In the genomic region with DNA sequence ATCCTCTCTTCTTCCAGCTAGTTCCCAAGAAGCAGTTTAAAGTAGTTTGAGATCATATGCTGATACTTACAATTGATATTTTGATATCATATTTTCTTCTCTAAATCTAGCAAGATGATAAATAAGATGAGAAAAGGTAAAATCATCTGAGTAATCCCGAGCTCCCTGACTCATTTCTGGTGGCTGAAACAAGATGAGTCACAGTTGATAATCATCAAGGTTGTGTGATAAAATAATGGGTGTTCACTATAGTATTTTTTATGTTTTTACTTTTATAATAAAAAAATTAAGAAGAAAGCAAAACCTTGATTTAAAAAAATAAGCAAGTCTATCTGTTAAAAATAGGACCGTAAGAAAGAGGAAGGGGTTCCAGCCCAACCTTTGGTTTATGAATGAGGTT, we compare ENCODE assay signal across 16 mouse cellular contexts.
"Had no signal": no experiment of that assay in that cellular context is flagged by ENCODE, and none has a peak within 500 bp of the region (broad histone marks: within the 10 kb centered on the region; RNA-seq: fewer than 3 reads in every experiment).

No protein-coding gene starts in this region.

- H3K9ac ChIP-seq: neural tube, embryonic 12.5 days; neural tube, embryonic 13.5 days; neural tube, embryonic 15.5 days; stomach, embryonic 15.5 days had no signal

- DNase-seq: retina, postnatal 1 day; right cerebral cortex, adult 18-20 months; right cerebral cortex, postnatal 14 days; right cerebral cortex, postnatal 25 days; right cerebral cortex, postnatal 4 days; spleen, adult 18-20 months; thymus, adult 18-20 months; thymus, adult 2 months; thymus, postnatal 25 days; thymus, postnatal 36 days; thymus, postnatal 4 days had no signal

- H3K4me3 ChIP-seq: neural tube, embryonic 12.5 days; neural tube, embryonic 13.5 days; neural tube, embryonic 15.5 days; stomach, embryonic 15.5 days had no signal

- H3K27ac ChIP-seq: neural tube, embryonic 12.5 days; neural tube, embryonic 13.5 days; neural tube, embryonic 15.5 days; stomach, embryonic 15.5 days; stomach, postnatal 0 days had no signal

- H3K27me3 ChIP-seq: neural tube, embryonic 12.5 days; neural tube, embryonic 13.5 days; neural tube, embryonic 15.5 days; stomach, embryonic 15.5 days had no signal

- H3K4me2 ChIP-seq: neural tube, embryonic 12.5 days; neural tube, embryonic 13.5 days; neural tube, embryonic 15.5 days; stomach, embryonic 15.5 days had no signal

- H3K4me1 ChIP-seq: neural tube, embryonic 12.5 days; neural tube, embryonic 13.5 days; neural tube, embryonic 15.5 days; stomach, embryonic 15.5 days had no signal

- H3K9me3 ChIP-seq: neural tube, embryonic 12.5 days; neural tube, embryonic 13.5 days; neural tube, embryonic 15.5 days; stomach, embryonic 15.5 days had no signal
